Mouse (Mus musculus) embryonic fibroblast, embryonic 13.5 days (primary cell): Measurements from ENCODE around the gene Ralgapa1.

Experiments
- CTCF ChIP-seq: IDR thresholded peaks from 2 replicates; pipeline ENCODE4 v1.5.1; 2011; ENCODE audit warnings: mild to moderate bottlenecking, control low read depth, low read length, moderate library complexity, borderline replicate concordance; ENCODE audit not compliant: insufficient read depth
- POLR2A ChIP-seq: IDR thresholded peaks from 2 replicates; pipeline ENCODE4 v1.6.1; 2011; ENCODE audit warnings: low read depth, mild to moderate bottlenecking, control low read depth, low read length, moderate library complexity

DNA sequence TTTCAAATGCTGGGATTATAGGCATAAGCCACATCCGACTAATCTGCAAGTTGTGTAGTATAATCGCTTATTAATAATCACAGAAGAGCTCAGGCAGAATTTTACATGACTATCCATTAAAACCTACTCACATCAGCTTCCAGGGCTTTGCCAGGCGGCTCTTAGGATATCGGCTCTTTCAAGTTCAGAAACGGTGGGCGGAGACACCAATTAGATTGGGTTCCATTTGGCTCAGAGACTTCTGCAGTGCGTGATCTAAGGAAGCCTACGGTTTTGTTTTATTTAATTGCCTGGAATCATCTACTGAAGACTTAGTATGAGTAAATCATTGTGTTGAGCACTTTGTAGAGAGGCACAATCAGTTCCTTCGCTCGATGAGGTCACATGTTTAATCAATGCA lies 249.3 kb downstream of the Ralgapa1 start:
- TF ChIP-seq CTCF, result no peak
- no peak for TF ChIP-seq POLR2A
